Mouse (Mus musculus) small intestine, adult 2 months (tissue): ENCODE measurements around the gene Cdk13. TPM values are rescaled to one million over a fixed set of nuclear protein-coding genes. Genes with fewer than 3 reads are reported as not detected.
A peak's percentile ranks its signal among the peaks of the same experiment; 100 is the strongest.

Experiments used
- H3K27ac ChIP-seq: fragments of 200-500 bp; 2 replicates; pipeline ENCODE4 v1.5.1; 2012; ENCODE audit warnings: low read depth, low read length, control low read depth, inconsistent platforms; ENCODE audit not compliant: insufficient read depth
- H3K27me3 ChIP-seq: fragments of 200-500 bp; 2 replicates; pipeline ENCODE4 v1.6.1; 2012; ENCODE audit warnings: mild to moderate bottlenecking, moderate library complexity, low read length, inconsistent platforms; ENCODE audit not compliant: control insufficient read depth, insufficient read depth
- H3K36me3 ChIP-seq: fragments of 200-500 bp; 2 replicates; pipeline ENCODE4 v1.6.1; 2012; ENCODE audit warnings: mild to moderate bottlenecking, low read length, control low read depth, inconsistent platforms; ENCODE audit not compliant: control insufficient read depth, insufficient read depth
- H3K4me1 ChIP-seq: fragments of 200-500 bp; 2 replicates; pipeline ENCODE4 v1.6.1; 2012; ENCODE audit warnings: low read length, inconsistent platforms, mixed read lengths; ENCODE audit not compliant: control insufficient read depth, insufficient read depth, insufficient read length
- H3K4me3 ChIP-seq: fragments of 200-500 bp; 2 replicates; pipeline ENCODE4 v1.5.1; 2012; ENCODE audit warnings: low read depth, mild to moderate bottlenecking, control low read depth, inconsistent platforms, low read length, moderate library complexity
- CTCF ChIP-seq: fragments of 200-500 bp; IDR thresholded peaks from 2 replicates; pipeline ENCODE4 v1.5.1; 2012; ENCODE audit warnings: low read depth, mild to moderate bottlenecking, control low read depth, inconsistent platforms, low read length, moderate library complexity, mixed read lengths; ENCODE audit not compliant: insufficient replicate concordance, insufficient read length; ENCODE audit errors: extremely low read depth
- POLR2A ChIP-seq: fragments of 200-500 bp; IDR thresholded peaks from 2 replicates; pipeline ENCODE4 v1.6.1; 2012; ENCODE audit warnings: low read depth, mild to moderate bottlenecking, control low read depth, inconsistent platforms, low read length, moderate library complexity
- WGBS: fragments of 180-500 bp; shearing (Covaris S2); methylation state at CpG from one replicate; pipeline ENCODE4 v1.1.7; 2018; 5-methylcytosine and 5-hydroxymethylcytosine counted together
- polyA plus RNA-seq: library from polyadenylated mRNA; depleted of rRNA; stranded (reverse); fragments of >200 nt; gene quantifications from 2 replicates; pipeline ENCODE4 v1.2.3, GENCODE M21; 2012; rRNA removed

Gene Cdk13
- 30.3 and 66.0 TPM in 2 replicates for polyA plus RNA-seq

GRCm38 (mm10) chr13:17804909-17805613, at the start of gene Cdk13:
Cdk13 (minus strand) TSS chr13:17805097.
- Histone ChIP-seq H3K4me1 (no peaks in the 10 kb centered on the region), H3K27ac (peak within 1 kb of the TSS; percentile 98), H3K27me3 (no peaks in the 10 kb centered on the region), H3K36me3 (peaks cover 1% of the 10 kb centered on the region; the same call in 1 of the 2 replicates), H3K4me3 (peak within 1 kb of the TSS; percentile 99)
- WGBS = under 1% methylated on average over 107 of the region's 110 CpGs
- TF ChIP-seq POLR2A (peak; percentile 99), CTCF (no peak)

- no peak overlapping the region for H3K4me3 ChIP-seq
- WGBS = 86% methylated on average over 2 of the region's 2 CpGs
- no peaks in the 10 kb centered on the region for H3K27me3 ChIP-seq
- no peaks in the 10 kb centered on the region for H3K36me3 ChIP-seq
- no peaks in the 10 kb centered on the region for H3K4me1 ChIP-seq
- TF ChIP-seq POLR2A (no peak), CTCF (no peak)
- H3K27ac ChIP-seq = no peak overlapping the region
These were observed 38.4 kb upstream of the Cdk13 start for GRCm38 (mm10) chr13:17843336-17843735.

GRCm38 (mm10) chr13:17842756-17843155, 37.9 kb upstream of the Cdk13 start:
- Histone ChIP-seq H3K27ac (no peak overlapping the region), H3K4me3 (no peak overlapping the region), H3K27me3 (no peaks in the 10 kb centered on the region), H3K36me3 (no peaks in the 10 kb centered on the region), H3K4me1 (no peaks in the 10 kb centered on the region)
- 68% methylated on average over 4 of the region's 4 CpGs for whole genome bisulfite sequencing
- TF ChIP-seq CTCF = no peak
- TF ChIP-seq POLR2A = no peak

GRCm38 (mm10) chr13:17839137-17839536, 34.2 kb upstream of the Cdk13 start:
- no peaks in the 10 kb centered on the region for H3K27me3 ChIP-seq
- H3K4me1 ChIP-seq = no peaks in the 10 kb centered on the region
- no peaks in the 10 kb centered on the region for H3K36me3 ChIP-seq
- H3K4me3 ChIP-seq = no peak overlapping the region
- 87% methylated on average over 5 of the region's 5 CpGs for WGBS
- no peak for TF ChIP-seq CTCF
- no peak for TF ChIP-seq POLR2A
- H3K27ac ChIP-seq = no peak overlapping the region

GRCm38 (mm10) chr13:17838484-17838851, 33.6 kb upstream of the Cdk13 start:
- H3K27me3 ChIP-seq = no peaks in the 10 kb centered on the region
- TF ChIP-seq CTCF (no peak), POLR2A (no peak)
- no peak overlapping the region for H3K4me3 ChIP-seq
- H3K4me1 ChIP-seq = no peaks in the 10 kb centered on the region
- 25% methylated on average over 4 of the region's 4 CpGs for WGBS
- no peaks in the 10 kb centered on the region for H3K36me3 ChIP-seq
- no peak overlapping the region for H3K27ac ChIP-seq

GRCm38 (mm10) chr13:17837610-17838483, 33.0 kb upstream of the Cdk13 start:
- H3K27ac ChIP-seq = no peak overlapping the region
- H3K27me3 ChIP-seq = no peaks in the 10 kb centered on the region
- no peak for TF ChIP-seq POLR2A
- TF ChIP-seq CTCF = peak; percentile 21; the same call in 1 of the 2 replicates
- H3K4me3 ChIP-seq = no peak overlapping the region
- 23% methylated on average over 16 of the region's 16 CpGs for WGBS
- H3K36me3 ChIP-seq = no peaks in the 10 kb centered on the region
- H3K4me1 ChIP-seq = no peaks in the 10 kb centered on the region

- TF ChIP-seq POLR2A (no peak), CTCF (no peak)
- H3K27ac ChIP-seq = no peak overlapping the region
- H3K4me3 ChIP-seq = no peak overlapping the region
- H3K36me3 ChIP-seq = no peaks in the 10 kb centered on the region
- H3K4me1 ChIP-seq = no peaks in the 10 kb centered on the region
- no peaks in the 10 kb centered on the region for H3K27me3 ChIP-seq
- WGBS = 79% methylated on average over 7 of the region's 7 CpGs
These were observed 31.9 kb upstream of the Cdk13 start for GRCm38 (mm10) chr13:17836808-17837207.
